In the genomic region with DNA sequence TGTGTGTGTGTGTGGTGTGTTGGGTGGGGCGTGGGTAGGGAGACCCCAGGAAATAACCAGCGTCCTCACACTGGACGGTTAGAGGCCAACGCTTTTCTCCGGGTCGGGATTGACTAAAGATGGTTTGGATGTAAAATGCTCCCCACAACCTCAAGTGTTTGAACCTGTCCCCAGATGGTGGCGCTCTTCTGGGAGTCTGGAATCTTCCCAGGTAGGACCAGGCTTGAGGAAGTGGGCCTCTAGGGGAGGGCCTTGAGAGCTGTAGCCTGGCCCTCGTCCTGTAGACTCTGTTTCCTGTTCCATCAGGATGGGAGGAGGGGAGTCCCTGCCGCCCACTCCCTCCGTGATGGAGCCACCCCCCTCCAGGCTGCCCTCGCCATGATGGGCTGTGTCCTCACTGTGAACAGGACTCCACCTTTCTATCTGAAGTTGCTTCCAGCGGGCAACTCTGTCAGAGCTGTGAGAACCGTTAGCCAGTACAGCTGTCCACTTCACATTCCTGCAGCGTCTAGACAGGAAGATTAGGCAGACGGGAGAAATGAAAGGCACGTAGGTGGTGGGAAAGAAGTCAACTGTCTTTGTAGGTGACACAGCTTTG, we compare ENCODE assay signal across 9 mouse cellular contexts.
DNase-seq lines count a peak whose midpoint lies in the region; ATAC-seq and TF ChIP-seq lines count a peak whose summit lies in the region.
"Had no signal": no experiment of that assay in that cellular context is flagged by ENCODE, and none has a peak within 500 bp of the region (broad histone marks: within the 10 kb centered on the region; RNA-seq: fewer than 3 reads in every experiment).

No protein-coding gene starts in this region.

- no peaks in the 10 kb centered on the region for H3K36me3 ChIP-seq in embryonic facial prominence, embryonic 13.5 days
- H3K36me3 ChIP-seq in thymus, adult 2 months (ENCODE audit: control insufficient read depth, insufficient read depth, low read length) = no peaks in the 10 kb centered on the region

- intact Hi-C loops in heart, postnatal 36 days (cut with DNase I) = no loop called here

- TF ChIP-seq POLR2A in thymus, adult 2 months (IDR thresholded peaks at IDR 0.05; ENCODE audit: control insufficient read depth, extremely low read depth, insufficient read depth, low read length, poor library complexity) = no peak

- no peak for ATAC-seq in embryonic facial prominence, embryonic 13.5 days (ENCODE audit: insufficient number of reproducible peaks, insufficient read depth, low FRiP score, low TSS enrichment, low read depth)

- 52% methylated on average over 16 of the region's 16 CpGs for WGBS in embryonic facial prominence, embryonic 13.5 days
- 84% methylated on average over 16 of the region's 16 CpGs for WGBS in thymus, adult 2 months

- no peak overlapping the region for H3K4me3 ChIP-seq in embryonic facial prominence, embryonic 13.5 days
- no peak overlapping the region for H3K4me3 ChIP-seq in thymus, adult 2 months (ENCODE audit: control insufficient read depth, insufficient read depth, low read length)
- H3K4me3 ChIP-seq: megakaryocyte, embryonic 14.5 days had no signal

- DNase-seq in heart, adult 11 months = peak; percentile 93
- no peak for DNase-seq in heart, postnatal 36 days
- DNase-seq in ES-CJ7 (ENCODE audit: low read depth, low spot score) = peak; percentile 64
- peak; percentile 49 for DNase-seq in kidney, postnatal 10 days
- DNase-seq in thymus, adult 2 months = no peak
- DNase-seq in spleen, adult 12 weeks (ENCODE audit: low spot score) = no peak
- no peak for DNase-seq in spleen, adult 18-20 months

- H3K4me1 ChIP-seq in embryonic facial prominence, embryonic 13.5 days = peaks cover 17% of the 10 kb centered on the region
- no peaks in the 10 kb centered on the region for H3K4me1 ChIP-seq in thymus, adult 2 months (replicated peaks; ENCODE audit: control insufficient read depth, insufficient read depth, low read length)

- H3K9me3 ChIP-seq in embryonic facial prominence, embryonic 13.5 days = no peaks in the 10 kb centered on the region

- H3K9ac ChIP-seq in embryonic facial prominence, embryonic 13.5 days = no peak overlapping the region

- H3K27ac ChIP-seq in embryonic facial prominence, embryonic 13.5 days = peak overlapping the region; percentile 34; the same call in 1 of the 2 replicates
- H3K27ac ChIP-seq in thymus, adult 2 months (ENCODE audit: control insufficient read depth, insufficient read depth, low read length) = no peak overlapping the region

- H3K4me2 ChIP-seq in embryonic facial prominence, embryonic 13.5 days = no peak overlapping the region

- H3K27me3 ChIP-seq in embryonic facial prominence, embryonic 13.5 days = no peaks in the 10 kb centered on the region
- no peaks in the 10 kb centered on the region for H3K27me3 ChIP-seq in thymus, adult 2 months (ENCODE audit: control insufficient read depth, insufficient read depth, low read length)

- no peak for TF ChIP-seq CTCF in thymus, adult 2 months (IDR thresholded peaks at IDR 0.05; ENCODE audit: borderline replicate concordance, control insufficient read depth, extremely low read depth, insufficient read depth, low read length, poor library complexity)

Comparison
In these comparisons a context has a peak if more than half of its experiments do, and no peak if none do; other contexts are left out.
1. DNase-seq: peak in heart, adult 11 months (single experiment), ES-CJ7 (single experiment) and kidney, postnatal 10 days (single experiment); none in heart, postnatal 36 days (0 of 2), thymus, adult 2 months (single experiment), spleen, adult 12 weeks (single experiment) and spleen, adult 18-20 months (0 of 2).